Mouse (Mus musculus): ENCODE data around the gene Sf3b5.
A peak's percentile ranks its signal among the peaks of the same experiment; 100 is the strongest.

Sf3b5 gene

DNA sequence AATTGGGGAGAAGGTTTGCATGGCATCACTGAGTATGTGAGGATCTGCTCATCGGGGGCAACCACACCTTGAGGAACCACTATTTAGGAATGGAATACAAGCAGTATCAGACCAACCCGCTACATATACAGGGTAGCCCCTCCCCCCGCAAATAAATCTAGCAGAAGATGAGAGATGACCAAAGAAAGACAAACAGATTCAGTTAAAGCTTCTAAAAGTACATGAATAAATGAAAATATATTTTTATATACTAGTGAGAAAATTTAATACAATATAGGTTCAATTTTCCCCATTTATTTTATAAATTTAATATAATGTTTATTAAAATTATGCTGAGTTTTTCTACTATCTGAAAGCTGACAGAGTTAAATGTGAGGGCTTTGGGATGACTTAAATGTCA, at the start of gene Sf3b5:
TSS of gene Sf3b5 (plus strand) at position 301 of the 400 bp plus-strand sequence.
- DNase-seq = no peak

GRCm38 (mm10) chr10:12955831-12956230, 49.3 kb upstream of the Sf3b5 start:
- no peak for DNase-seq

GRCm38 (mm10) chr10:12957271-12957670, 47.9 kb upstream of the Sf3b5 start:
- no peak for DNase-seq

DNA sequence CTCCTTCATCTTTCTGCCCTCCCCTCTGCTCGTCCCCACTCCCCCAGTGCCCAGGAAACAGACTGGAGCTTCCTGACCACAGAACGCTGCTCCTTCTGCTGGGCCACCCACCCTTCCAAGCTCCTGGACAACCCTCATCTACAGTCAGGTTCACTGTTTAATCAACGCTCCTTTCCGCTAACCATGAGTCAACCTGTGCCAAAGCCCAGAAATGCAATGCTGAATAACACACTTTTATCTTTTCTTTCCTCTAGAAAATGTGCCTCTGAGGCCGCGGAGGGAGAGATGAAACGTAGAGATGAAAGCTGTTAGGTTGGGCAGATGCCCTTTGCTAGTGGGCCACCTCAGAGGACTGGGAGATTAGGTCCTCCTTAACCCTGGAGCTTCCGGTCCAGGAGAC, 43.6 kb upstream of the Sf3b5 start:
- DNase-seq = no peak

- DNase-seq = no peak
Observed at GRCm38 (mm10) chr10:12962238-12962637, 42.9 kb upstream of the Sf3b5 start.

DNA sequence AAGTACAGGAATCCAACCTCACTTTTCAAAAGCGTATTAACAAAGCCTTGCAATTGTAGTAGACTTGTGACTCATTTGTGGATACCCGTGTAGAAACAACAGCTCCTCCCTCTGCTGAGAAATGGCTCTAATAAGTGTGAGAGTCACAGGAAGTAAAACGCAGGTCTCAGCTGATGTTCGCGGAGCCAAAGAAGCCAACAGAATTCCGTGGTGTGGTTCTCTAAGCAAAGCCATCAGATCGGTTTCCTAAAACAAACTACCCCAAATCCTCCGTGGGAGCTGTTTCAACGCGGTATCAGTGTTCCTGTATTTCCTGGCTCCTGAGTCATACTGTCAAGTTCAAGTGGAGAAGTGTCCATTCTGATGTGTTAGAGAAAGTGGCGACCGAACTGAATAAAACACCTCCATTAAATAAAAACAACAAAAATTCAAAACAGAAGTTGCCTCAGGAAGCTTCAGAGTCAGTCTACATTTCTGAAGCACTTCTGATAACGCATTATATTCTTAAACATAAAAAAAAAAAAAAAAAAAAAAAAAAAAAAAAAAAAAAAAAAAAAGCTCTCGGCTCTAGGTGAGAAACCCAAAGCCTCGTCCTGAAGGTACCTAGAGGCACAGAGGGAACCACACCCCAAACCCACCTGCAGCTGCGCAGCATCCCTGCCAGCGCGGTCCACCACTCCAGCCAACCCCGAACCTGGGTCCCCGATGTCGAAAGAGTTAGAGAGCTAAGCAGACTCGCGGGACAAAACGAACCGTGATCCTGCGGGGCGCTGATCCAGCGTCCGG, 41.6 kb upstream of the Sf3b5 start:
- DNase-seq = peak; percentile 11

DNA sequence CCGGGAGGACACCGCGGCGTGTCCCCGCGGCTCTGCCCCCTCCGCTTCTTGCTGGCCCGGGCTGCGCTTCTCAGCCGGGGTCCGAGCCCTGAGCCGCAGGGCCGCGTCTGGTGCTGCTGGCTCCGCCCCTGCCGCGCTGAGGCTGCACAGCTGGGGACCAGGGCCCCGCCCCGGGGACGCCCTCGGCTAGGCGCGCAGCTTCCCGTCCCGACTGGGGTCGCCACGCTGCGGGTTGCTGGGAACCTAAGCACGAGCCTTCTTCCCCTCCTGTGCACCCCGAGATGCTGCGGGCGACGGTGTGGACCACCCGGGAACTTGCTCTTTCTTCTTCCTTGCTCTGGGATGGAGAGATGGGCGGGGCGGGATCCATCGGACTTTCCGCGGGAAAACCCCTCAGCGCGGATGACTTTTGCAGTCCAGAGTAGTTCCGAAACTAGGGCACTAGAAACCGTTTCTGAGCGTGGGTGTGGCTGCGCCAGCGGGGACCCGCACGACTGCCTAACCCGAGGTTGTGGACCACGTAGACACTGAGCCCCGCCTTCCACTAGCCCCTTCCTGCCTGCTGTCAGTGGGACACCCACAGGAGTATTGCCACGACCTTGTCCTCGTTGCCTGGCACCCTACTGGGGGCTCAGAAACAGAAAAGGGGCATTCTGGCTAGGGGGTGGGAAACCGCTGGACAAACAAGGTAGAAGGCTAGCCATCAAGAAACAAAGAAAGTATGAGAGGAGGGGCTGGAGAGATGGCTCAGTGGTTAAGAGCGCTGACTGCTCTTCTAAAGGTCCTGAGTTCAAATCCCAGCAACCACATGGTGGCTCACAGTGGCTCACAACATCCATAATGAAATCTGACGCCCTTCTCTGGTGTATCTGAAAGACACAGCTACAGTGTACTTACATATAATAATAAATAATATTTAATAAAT, 40.7 kb upstream of the Sf3b5 start, which contains the start of gene Stx11:
TSS of gene Stx11 (minus strand) at position 148 of the 925 bp plus-strand sequence.
- peak; percentile 89 for DNase-seq

DNA sequence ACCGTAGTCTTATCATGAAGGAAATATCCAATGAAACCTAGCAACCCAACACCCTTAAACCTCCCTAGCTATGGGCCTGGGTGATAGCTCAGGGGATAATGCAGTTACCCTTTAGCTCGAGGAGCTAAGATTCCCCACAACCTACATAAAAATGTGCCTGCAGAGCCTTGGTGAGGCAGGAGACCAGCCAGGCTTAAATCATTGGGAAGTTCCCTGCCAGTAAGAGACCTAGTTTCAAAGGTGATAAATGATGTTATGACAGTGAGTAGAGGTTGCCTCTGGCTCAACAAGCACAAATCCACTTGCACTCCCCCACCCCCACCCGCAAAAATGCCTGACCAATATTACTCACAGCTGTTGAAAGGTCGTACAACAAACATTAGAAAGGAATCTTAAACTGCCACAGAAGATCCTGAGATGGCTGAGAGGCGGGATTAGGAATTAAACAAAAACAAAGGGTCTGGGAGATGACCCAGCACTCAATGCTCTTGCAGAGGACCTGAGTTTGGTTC, 39.4 kb upstream of the Sf3b5 start:
- DNase-seq = no peak

DNA sequence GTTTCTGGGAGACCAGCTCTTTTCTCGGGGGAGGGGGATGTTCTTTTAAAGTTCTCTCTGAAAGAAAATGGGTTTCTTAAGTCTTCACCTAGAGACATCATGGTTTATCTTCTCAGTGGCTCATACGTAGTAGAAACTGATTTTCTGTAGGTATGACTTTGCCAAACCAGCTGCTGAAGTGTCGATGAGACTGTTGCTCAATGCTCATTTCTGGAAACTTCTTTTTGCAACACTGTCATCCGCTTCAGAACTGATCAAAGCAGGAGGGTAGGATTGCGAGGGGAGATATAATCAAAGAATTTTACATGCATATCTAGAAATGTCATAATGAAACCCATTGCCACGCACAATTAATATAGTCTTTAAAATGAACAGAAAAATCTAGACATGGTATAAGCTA, 30.6 kb upstream of the Sf3b5 start:
- DNase-seq = no peak

GRCm38 (mm10) chr10:12975461-12975860, 29.7 kb upstream of the Sf3b5 start:
- no peak for DNase-seq

DNA sequence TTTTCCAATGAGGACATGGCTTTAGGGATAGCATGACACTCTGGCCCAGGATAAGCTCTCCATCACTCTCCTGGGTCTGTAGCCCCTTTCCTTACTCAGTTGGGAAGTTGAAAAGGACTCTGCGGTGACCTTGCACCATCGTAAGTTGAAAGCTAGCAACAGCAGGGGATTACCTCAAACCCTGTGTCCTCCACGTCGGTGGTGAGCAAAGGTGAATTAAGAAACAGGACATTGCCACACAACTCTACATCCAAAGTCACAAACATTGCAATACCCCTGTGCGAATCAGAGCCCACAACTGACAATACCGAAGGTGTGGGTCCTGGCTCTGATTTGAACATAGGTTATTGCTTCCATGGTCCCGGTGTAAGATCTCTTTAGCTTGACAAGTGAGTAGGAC, 29.2 kb upstream of the Sf3b5 start:
- no peak for DNase-seq

GRCm38 (mm10) chr10:12976552-12976951, 28.6 kb upstream of the Sf3b5 start:
- DNase-seq = no peak

- DNase-seq = no peak
Observed at GRCm38 (mm10) chr10:12977787-12978212, 27.3 kb upstream of the Sf3b5 start.

DNA sequence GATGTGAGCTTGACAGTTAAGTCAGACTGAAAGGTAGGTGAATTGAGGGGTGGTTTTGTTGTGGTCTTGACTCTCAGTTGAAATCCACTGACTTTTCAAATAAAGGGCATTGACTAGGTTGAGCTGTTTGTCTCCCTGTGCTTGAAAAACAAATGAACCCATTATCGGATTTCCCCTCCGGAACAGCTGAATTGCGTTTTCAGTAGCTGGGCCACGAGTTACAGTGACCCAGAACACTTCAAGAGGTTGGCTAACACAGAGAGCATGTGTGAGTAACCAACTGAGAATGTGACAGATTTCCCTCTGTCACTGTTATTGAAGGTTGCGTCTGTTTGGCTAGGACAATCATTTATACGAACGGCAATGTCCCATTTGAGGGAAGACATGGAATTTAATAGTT, 24.1 kb upstream of the Sf3b5 start:
- no peak for DNase-seq

DNA sequence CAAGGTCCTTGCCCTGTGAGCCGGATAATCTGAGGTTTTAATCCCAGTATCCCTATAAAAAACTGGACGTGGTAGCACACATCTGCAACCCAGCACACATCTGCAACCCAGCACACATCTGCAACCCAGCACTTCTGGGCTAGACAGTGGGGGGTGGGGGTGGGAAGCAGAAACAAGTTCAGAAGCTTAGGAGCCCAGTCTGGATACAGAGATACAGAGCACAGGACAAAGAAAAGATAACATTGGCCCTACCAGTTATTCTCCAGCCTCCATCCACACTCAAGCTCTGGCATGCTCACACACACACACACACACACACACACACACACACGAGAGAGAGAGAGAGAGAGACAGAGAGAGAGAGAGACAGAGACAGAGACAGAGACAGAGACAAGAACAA, 21.6 kb upstream of the Sf3b5 start:
- DNase-seq = no peak

GRCm38 (mm10) chr10:12985028-12985427, 20.1 kb upstream of the Sf3b5 start:
- DNase-seq = no peak

- DNase-seq = no peak
Observed at GRCm38 (mm10) chr10:12986485-12986884, 18.7 kb upstream of the Sf3b5 start.

GRCm38 (mm10) chr10:12986943-12987342, 18.2 kb upstream of the Sf3b5 start:
- no peak for DNase-seq

- no peak for DNase-seq
Observed at GRCm38 (mm10) chr10:12991953-12992352, 13.2 kb upstream of the Sf3b5 start.

GRCm38 (mm10) chr10:12993411-12994039, 11.6 kb upstream of the Sf3b5 start:
- no peak for DNase-seq

GRCm38 (mm10) chr10:12996736-12997477, 8.2 kb upstream of the Sf3b5 start:
- peak; percentile 85 for DNase-seq

Data from thymus, postnatal 25 days (tissue).